Mouse (Mus musculus) megakaryocyte, adult 5-6 weeks (primary cell): Measurements from ENCODE around the gene Adipor2. TPM values are rescaled to one million over a fixed set of nuclear protein-coding genes. Genes with fewer than 3 reads are reported as not detected.

Experiments used
- ATAC-seq: 2 replicates; pipeline ENCODE4 v1.8.0; 2016; ENCODE audit warnings: mild to moderate bottlenecking, inconsistent platforms; ENCODE audit not compliant: poor library complexity, severe bottlenecking
- total RNA-seq, 2 experiments: library from RNA; stranded (forward) in 1 of 2; stranded (reverse) in 1 of 2; fragments of 153-499, 151-499 nt in 1 of 2; fragments of 221-1000, 200-1000 nt in 1 of 2; gene quantifications; 2 replicates each; pipeline versions ENCODE4 v1.2.3 to v1.2.4; 2015 to 2017

Adipor2 gene
- total RNA-seq, 2 experiments from 2014 or later: 69.9 to 98.6 TPM

- no peak for ATAC-seq
Measured at GRCm38 (mm10) chr6:119351656-119352055, 65.8 kb downstream of the Adipor2 start.

- no peak for ATAC-seq
Measured at GRCm38 (mm10) chr6:119350703-119351198, 66.8 kb downstream of the Adipor2 start.

DNA sequence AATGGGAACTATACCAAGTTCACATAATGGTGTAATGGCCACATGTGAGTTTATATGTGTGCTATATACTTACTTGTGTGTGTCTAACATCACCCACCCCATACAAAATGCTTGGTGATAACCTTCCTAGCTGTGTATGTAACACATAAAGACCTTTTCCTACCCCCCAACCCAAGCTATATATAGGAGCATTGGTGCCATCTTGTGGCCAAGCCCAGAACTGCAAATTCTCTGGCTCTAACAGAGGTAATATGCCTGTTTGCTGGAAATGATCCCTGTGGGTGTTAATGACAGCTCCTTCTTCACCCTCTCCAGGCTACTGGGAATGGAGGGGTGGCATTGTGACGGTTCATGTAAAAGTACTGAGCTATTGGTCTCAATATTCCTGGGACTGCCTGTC is 69.3 kb downstream of the Adipor2 start:
- peak; percentile 48; the same call in 1 of the 2 replicates for ATAC-seq

DNA sequence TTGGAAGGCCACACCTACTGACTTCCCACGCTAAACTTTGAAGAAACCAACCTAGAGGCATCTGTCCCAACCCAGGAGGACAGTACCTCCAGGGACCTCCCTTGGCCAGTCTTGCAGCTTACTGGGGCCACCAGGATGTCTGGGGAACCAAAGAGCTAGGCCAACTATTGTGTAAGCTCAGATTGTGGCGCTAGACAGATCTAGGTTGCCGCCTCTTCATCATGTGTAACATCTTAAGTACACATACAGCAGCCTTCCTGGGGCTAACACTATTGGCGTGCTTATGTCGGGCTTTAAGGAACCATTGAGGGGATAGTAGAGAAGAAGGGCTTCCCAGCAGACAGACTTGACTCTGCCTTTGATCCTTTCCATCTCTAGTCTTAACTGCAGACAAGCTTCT is 69.7 kb downstream of the Adipor2 start:
- no peak for ATAC-seq

DNA sequence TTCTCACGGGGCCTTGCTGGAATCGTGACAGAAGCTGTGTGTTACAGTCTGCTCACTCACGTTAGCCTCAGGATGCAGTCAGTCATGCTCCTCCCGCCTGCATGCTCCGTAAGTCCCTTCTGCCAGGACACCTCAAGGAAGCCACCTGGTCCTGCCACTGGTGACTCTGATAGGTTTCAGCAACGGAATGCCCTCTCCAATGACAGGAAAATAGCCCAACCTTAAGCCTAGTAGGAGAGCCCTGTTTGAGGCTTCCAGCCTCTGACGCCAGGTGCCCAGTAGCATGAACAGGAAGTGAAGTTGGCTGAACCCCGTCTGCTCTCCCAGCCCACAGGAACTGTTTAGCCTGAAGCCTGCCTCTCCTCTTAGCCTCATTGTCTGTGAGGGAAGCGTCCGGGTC is 71.2 kb downstream of the Adipor2 start:
- peak; percentile 77 for ATAC-seq

DNA sequence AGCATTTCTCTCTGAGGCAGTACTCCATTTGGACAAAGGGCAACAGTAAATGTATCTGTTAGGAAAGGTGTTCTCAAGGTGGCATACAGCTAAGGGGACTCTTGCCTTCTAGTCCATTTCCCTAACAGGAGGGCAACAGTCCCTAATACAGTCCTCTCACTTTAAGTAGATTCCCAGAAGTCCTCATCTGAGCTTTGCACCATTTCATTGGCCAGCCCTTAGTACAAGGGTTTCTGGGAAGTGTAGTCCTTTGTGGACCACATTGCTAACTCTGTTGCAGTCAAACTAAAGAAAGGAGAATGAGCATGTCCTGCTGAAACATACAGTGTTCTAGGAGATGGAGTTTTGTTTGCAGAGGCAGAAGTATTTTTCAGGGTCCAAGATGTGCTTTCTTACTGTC is 76.1 kb downstream of the Adipor2 start:
- ATAC-seq: peak; percentile 52

GRCm38 (mm10) chr6:119338121-119338912 is 79.2 kb downstream of the Adipor2 start:
- ATAC-seq: no peak

DNA sequence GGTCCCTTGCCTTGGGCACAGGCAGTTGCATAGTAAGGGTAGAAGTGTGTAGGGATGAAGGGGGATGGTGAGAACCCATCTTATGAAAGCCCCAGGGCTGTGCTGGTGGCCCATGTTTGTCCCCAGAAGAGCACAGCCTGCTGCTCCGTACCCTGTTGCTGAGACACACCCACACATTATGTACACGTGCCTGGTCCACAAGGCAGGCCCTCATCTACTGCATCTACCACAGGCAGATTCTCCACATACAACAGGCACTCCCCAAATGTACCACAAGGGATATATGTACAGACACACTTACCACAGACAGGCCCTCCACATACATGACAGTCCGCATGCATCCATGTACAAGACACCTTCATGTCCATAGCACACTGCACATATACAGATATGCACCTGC is 80.2 kb downstream of the Adipor2 start:
- no peak for ATAC-seq

GRCm38 (mm10) chr6:119336124-119336523 is 81.4 kb downstream of the Adipor2 start:
- no peak; the same call in 1 of the 2 replicates for ATAC-seq

GRCm38 (mm10) chr6:119333831-119334230 is 83.7 kb downstream of the Adipor2 start:
- ATAC-seq: no peak

DNA sequence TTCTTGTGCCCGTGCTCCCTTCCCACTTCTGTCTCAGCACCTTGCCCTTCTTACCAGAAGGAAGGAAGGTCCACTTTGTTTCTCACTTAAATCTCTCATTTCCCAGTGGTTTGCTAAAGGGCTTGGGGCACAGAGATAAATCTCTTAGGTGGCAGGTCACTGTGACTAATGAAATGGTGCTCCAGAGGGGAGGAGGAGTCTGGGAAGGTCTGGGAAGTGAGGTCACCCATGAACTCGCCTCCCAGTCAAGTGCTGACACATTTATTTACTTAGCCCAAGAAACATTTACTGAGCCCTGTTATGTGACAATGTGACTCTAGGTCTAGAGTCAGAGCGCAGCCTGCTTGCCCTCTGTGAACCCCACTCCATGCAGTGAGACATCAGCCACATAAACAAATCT is 84.3 kb downstream of the Adipor2 start:
- no peak for ATAC-seq

- ATAC-seq: no peak
Measured at GRCm38 (mm10) chr6:119332111-119332510, 85.4 kb downstream of the Adipor2 start.

DNA sequence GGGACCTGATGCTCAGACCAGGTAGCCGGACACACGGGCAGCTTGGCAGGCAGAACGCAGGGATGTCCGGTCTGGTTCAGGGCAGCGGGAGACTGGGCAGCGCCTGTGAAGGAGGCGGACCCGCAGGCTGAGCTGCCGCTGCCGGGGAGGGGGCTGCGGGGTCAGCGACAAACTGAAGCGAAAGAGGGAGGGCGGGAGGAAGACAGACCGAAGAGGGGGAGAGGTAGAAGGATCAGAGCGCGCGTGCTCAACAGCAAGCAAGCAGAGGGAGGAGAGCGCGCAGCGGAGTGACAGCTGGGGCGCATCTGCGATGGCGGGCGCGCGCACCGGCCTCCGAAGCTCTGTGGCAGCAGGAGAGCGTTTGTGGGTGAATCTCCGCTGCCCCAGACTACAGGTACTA is 87.0 kb downstream of the Adipor2 start, which contains the start of gene Lrtm2:
Gene Lrtm2, minus strand, starts transcription at position 261 of the 400 bp plus-strand sequence.
- ATAC-seq: no peak

DNA sequence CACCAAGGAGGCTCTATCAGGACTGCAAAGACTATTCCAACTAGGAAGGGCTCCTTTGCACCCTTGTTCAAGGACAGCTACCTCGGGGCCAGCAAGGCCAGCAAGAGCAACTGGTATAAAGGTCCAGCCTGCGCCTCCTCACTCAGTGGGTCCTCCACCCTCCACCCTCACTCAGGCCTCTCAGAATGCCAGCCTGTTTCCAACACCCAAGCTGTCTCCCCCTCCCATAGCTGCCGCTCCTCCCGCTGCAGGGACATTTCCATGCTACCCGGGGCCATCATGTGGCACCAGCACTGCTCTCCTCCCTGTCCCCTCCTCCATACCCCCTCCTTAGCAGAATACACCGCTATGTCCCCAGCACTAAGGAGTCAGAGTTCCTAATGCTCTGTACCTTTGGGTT is 87.6 kb downstream of the Adipor2 start:
- no peak for ATAC-seq

DNA sequence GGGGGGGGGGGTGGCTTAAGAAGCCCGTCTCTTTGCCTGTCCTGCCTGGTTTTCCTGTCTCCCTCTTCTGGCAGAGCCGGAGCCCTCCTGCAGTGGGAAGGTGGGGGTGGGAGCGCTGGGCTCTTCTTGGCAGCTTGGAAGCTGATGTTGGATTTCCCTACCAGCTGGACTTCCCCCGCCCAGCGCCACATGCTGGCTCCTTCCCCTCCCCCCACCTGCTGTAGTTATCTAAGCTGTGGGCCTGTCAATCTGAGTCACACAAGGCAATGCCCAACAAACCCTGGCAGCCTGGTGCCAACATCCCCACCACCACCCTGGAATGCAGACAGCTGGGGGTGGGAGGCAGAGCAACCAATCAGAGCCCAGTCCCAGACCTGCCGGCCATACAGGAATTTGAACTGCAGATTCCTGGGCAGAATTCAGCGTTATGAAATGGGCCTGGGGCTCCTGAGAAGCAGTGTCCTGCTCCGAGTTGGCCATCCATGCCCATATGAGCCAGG is 88.2 kb downstream of the Adipor2 start:
- ATAC-seq: no peak

DNA sequence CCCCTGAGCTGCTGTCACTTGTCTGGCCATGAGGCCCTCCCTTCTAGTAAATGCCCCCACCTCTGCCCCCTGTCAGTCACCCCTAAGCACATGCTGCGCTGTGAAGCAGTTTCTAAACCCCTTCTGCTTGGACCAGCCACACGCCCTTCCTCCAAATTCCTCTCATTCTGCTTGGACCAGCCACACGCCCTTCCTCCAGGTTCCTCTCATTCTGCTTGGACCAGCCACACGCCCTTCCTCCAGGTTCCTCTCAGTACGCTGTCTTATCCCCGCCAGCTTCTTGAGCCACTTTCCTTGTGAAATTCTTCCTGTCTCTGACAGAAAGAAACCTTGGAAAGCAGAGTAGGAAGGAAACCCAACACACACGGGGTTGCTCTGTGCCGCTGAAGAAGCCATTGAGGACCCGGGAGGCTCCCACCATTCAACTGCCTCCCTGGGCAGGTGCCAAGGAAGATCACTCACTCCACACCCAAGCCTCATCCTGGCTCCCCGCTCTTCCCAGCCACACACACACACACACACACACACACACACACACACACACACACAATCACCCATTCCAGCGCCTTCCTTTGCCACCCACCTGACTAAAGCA is 88.9 kb downstream of the Adipor2 start:
- 0 out of 2 replicates have a peak, but pooled peaks have one; percentile 23 for ATAC-seq

- ATAC-seq: no peak
Measured at GRCm38 (mm10) chr6:119326541-119326940, 91.0 kb downstream of the Adipor2 start.

GRCm38 (mm10) chr6:119325978-119326377 is 91.5 kb downstream of the Adipor2 start:
- no peak for ATAC-seq

GRCm38 (mm10) chr6:119324776-119325175 is 92.7 kb downstream of the Adipor2 start:
- ATAC-seq: no peak

- no peak for ATAC-seq
Measured at GRCm38 (mm10) chr6:119321752-119322151, 95.8 kb downstream of the Adipor2 start.

GRCm38 (mm10) chr6:119320481-119320880 is 97.0 kb downstream of the Adipor2 start:
- no peak for ATAC-seq

- no peak for ATAC-seq
Measured at GRCm38 (mm10) chr6:119319358-119319757, 98.1 kb downstream of the Adipor2 start.
